Mouse (Mus musculus) adrenal gland, postnatal 10 days (tissue): ENCODE results near the gene Dapk1. TPM values are rescaled to one million over a fixed set of nuclear protein-coding genes. Genes with fewer than 3 reads are reported as not detected.

ENCODE experiments used
- DNase-seq: peaks from one replicate; pipeline ENCODE4 v3.0.0; 2021; ENCODE audit warnings: mixed read lengths
- total RNA-seq, 2 experiments: library from RNA; stranded (reverse); gene quantifications; 2 replicates each; pipeline ENCODE4 v1.2.3; 2021

Gene Dapk1
- total RNA-seq, 2 experiments from 2014 or later = 27.8 to 29.7 TPM

- DNase-seq = no peak
Observed at GRCm38 (mm10) chr13:60615057-60615650, 13.4 kb downstream of the Dapk1 start.

- no peak for DNase-seq
Observed at GRCm38 (mm10) chr13:60616036-60616435, 14.3 kb downstream of the Dapk1 start.

GRCm38 (mm10) chr13:60618287-60618686, 16.5 kb downstream of the Dapk1 start:
- DNase-seq = no peak

GRCm38 (mm10) chr13:60619723-60620122, 18.0 kb downstream of the Dapk1 start:
- no peak for DNase-seq

DNA sequence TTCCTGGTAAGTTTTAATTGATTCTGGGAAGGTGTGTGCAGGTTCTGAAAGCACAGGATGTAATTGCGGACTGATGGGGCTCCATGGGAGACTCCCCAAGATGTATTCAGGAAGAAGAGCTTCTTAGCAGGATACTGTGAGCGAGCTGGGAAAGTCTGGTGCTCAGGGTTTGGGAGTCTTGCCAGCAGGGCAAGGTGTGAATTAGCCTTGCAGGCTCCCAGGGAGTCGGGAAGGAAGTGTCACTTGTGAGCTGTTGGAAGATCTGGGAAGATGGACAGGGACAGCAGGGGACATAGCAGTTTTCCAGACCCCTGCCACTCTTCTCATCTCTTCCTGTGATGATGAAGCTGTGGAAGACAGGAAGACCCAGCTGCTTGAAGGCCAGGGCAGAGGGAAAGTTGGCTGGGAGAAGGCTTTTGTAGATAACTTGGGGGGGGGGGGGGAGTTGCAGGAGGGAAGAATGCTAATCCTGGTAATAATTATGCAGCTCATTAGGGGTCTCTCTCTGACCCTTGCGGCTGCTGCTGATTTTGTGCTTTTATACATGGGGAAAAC, 19.7 kb downstream of the Dapk1 start:
- no peak for DNase-seq

- no peak for DNase-seq
Observed at GRCm38 (mm10) chr13:60625581-60625980, 23.8 kb downstream of the Dapk1 start.

DNA sequence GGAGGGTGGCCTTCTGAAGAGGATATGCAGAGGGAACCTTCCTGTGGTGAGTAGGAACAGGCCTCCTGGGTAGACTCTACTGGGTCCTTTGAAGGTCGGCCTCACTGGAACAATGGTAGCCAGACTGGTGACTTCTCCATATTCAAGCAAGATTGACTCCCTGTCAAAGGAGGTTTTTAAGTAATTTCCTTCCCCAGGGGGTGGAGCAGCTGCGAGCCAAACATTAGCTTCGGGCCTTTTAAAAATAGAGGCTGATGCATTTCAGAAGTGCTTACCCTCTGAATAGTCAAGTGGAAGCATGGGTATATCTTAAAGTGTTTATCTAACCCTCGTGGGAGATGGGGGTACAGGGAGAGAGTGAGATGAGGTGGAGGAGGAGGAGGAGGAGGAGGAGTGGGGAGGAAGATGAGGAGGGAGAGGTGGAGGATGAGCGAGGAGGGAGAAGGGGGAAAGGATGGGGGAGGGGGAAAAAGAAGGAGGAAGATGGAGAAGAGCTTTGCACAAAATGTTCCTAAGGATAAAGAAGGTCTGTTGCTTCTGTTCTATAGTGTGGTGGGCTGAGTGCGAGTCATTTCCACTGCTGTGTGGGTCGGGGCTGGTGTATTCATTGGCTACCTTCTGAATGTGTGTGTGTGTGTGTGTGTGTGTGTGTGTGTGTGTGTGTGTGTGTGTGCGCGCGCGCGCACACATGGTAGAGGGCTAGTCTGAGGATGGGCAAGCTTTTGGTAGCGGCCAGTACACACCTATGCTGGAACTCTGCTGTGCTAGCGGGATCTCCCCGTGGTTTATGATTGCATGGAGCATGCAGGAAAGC, 26.3 kb downstream of the Dapk1 start:
- DNase-seq = no peak

GRCm38 (mm10) chr13:60628657-60628950, 26.9 kb downstream of the Dapk1 start:
- no peak for DNase-seq

DNA sequence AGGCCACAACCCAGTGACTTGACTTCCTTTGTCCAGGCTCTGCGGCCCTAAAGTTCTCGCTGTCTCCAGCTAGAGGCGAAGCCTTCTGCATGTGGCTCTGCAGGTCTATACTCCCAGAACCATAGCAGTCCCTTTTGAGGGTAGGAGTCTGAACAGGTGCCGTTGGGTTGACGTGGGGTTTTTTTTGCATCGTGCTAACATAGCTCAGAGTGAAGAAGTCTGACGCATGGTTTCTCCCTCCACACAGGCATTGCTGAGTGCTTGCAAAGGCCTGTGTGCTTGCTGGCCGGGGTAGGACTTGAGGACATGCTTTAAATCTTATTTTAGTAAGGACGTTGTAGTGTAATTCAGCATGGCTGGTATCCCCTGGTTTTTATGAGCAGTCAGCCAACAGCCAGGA, 27.7 kb downstream of the Dapk1 start:
- DNase-seq = no peak

- DNase-seq = no peak
Observed at GRCm38 (mm10) chr13:60633945-60634344, 32.2 kb downstream of the Dapk1 start.

DNA sequence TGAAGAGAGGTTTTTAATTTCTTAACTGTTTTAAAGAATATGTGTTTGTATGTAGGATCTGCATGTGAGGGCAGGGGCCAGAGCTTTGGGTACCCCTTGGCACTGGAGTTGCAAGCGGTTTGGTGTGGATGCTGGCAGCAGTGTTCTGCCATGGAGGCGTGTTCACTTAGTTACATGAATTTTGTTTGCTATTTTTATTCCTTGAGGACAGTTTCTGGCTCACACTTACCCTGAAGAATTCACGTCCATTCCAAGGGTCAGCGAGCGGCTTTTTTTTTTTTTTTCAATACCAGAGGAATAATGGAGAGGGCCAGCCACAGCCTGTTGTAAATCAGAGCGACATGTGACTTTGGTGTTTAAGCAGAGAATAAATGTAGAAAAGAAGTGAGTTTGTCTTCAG, 33.9 kb downstream of the Dapk1 start:
- no peak for DNase-seq

GRCm38 (mm10) chr13:60639482-60640055, 37.8 kb downstream of the Dapk1 start:
- no peak for DNase-seq

DNA sequence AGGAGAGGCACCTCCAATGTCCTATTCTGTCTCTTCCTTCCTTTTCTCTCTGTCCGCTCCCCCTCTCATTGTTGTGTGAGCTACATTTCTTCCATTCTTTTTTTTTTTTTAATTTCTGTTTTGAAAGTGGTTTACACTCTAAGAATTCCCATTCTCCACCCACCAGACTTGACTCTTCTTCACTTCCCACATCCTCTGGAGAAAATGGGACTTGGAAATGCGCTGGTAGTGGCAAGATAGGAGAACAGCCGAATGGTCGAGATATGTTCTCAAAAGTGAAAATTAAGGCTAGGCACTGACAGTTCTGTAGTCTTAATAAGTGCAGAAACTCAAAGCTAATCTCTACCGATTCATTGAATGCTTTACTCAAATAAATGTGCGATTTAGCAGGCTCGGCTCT, 38.7 kb downstream of the Dapk1 start:
- DNase-seq = no peak

DNA sequence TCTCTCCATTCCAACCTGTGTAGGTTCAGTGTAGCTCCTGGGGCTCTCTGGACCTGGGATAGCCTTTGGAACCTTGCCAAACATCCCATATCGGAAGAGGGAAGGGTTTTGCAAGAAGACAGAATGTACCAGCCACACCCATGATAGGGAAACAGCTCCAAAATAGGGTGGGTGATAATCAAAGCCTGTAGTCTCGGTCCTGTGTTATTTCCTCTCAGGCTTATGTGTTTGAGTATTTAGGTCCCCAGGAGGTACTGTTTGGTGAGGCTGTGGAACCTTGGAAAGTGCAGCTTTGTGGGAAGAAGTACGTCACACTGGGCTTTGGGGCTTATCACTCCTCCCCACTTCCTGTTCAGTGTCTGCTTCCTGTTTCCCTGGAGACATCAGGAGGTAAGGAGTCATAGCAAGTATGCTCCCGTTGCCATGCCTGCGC, 42.7 kb downstream of the Dapk1 start:
- DNase-seq = no peak

DNA sequence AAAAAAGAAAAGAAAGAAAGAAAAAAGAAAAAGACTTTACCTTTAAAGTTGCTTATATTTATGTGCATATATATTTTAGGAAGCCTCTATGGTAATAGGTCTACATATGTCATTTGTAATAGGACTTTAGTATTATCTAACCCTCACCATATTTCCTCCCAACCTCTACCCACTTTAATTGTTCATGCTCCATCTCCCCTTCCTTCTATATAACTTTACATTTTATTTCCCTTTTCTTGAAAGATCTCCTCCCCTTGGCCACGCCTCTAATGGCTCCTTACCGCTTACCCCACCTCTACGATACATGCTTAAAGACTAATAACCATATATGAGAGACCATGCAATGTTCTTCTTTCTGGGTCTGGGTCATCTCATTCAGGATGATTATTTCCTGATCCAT, 45.0 kb downstream of the Dapk1 start:
- no peak for DNase-seq

DNA sequence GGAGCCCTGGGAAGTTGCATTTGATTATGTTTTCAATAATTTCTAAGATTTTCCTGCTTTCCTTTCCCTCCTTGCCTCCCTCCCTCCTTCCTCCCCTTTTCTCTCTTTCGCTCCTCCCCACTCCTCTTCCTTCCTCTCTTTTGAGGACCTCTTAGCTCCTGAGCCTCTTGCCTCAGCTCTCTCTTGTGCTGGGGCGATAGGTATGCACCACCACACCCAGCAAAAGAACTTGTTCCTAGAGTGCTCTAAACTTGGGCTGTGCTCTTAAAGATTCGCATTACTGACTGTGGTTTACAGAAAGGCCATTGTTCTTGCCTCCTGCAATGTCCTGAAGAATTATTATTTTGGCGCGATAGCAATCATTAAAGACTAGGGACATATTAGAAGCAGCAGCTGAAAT, 46.6 kb downstream of the Dapk1 start:
- DNase-seq = no peak

- DNase-seq = no peak
Observed at GRCm38 (mm10) chr13:60650000-60650399, 48.3 kb downstream of the Dapk1 start.

DNA sequence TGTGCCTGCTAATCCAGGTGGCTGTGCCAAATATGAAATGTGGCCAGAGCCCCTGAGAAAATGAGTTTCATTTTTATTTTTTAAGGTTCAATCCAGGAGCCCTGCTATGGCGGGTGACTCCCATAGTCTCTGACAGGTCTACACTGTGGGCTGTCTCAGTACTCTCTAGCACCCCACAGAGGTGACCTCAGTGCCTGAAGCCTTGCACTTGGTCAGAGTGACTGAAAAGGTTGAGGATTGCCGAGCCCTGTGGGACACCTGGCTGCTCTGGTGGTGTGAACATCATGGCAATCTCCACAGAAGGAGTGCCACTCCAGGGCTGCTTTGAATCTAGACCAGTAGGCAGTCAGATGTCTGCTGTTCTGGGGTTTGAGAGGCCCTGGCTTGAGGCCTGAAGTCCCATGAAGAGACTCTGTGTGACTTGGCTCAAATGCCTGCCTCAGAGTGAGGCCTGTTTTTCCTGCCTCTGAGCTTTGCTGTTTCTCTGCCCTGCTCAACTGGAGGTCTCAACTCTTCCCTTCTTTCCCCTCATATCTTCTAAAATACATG, 52.3 kb downstream of the Dapk1 start:
- DNase-seq = no peak

DNA sequence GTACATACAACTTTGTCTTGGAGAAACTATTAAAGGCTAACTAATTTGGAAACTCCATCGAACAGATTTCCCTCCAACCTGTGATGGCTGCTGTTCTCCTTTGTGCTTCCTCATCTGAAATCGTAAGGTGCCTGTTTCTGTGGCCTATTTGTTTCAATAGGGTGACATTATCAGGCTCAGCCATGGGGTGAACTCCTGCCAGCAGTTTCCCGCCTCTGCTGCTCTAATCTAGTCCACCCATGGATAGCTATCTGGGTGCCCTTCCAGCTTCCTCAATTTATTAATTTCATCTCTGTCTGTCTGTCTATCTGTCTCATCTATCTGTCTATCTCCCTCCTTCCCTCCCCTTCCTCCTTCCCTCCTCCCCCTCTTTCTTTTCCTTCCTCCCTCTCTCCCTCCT, 53.5 kb downstream of the Dapk1 start:
- no peak for DNase-seq

DNA sequence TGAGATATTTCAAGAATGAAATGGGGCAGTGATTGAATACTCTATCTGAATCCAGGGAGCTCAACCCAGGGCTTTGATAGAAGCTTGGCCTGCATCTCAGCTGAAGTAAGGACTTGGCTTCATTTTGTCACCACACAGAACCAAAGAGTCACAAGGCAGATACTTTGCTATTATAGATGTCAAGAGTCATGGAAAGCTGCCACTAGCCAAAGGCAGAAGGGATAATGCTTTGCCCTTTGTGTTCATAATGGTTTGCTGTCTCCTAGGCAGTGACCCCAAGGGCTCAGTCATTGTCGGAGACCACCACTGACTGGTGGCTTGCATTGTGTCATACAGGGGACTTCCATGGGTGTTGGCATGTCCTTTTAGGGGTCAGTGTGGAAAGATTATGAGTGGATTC, 57.9 kb downstream of the Dapk1 start:
- no peak for DNase-seq

DNA sequence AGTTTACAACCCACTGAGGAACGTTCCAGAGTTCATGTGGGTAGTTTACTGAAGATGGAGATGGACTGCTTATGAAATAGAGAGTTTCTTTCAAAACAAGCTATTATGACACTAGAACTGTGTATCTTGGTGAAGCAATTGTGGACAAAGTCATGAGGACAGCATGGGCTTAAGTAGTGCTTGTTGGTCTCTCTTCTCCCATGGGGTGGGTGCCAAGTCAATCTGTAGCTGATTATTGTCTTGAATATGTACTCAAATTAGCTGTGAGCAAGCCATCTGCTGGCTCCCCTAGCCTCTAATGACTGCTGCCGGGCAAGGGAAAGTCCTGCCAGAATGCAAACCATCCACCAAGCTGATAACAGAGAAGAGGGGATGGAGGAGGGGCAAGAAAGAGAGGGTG, 58.3 kb downstream of the Dapk1 start:
- no peak for DNase-seq

DNA sequence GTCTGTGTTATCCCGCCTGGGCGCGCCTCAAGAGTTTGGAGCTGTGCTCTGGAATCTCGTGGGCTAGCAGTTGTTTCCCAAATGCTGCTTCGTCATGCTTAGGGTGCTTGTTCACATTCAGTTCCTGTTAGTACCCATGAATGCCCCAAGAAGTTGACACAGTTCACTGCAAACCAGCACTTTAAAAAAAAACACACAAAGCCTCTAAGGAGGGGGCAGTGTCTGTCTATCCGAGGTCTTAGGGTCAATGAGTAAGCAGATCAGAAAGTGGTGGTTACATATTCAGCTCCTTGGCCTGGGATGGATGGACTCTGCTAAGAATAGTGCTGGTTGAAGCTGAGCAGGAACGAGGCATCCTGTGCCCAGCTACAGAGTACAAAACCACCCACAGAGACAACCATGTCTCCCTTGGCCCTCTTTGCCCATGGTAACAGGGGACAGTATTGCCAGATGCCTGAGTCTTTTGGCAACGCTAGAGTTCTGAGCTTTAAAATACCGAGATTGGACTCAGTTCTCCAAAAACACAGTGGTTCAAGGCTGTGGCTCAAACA, 59.0 kb downstream of the Dapk1 start:
- no peak for DNase-seq
